Mouse (Mus musculus) granulocyte monocyte progenitor cell, adult 5-6 weeks (primary cell): Measurements from ENCODE around the gene Cxcl14. TPM values are rescaled to one million over a fixed set of nuclear protein-coding genes. Genes with fewer than 3 reads are reported as not detected.
A peak's percentile ranks its signal among the peaks of the same experiment; 100 is the strongest.

Source experiments
- ATAC-seq: replicated peaks from 2 replicates; pipeline ENCODE4 v1.8.0; 2016; ENCODE audit warnings: mild to moderate bottlenecking, moderate TSS enrichment, inconsistent platforms; ENCODE audit not compliant: poor library complexity, severe bottlenecking
- total RNA-seq, 2 experiments: library from RNA; stranded (forward) in 1 of 2; stranded (reverse) in 1 of 2; fragments of 200-712, 200-1000 nt in 1 of 2; fragments of >200 nt in 1 of 2; fragmentation: Nextera tagmentation in 1 of 2; gene quantifications; 2 replicates each; pipeline ENCODE4 v1.2.3; 2014 to 2017

Gene Cxcl14
- total RNA-seq, 2 experiments from 2014 or later, result not detected

DNA sequence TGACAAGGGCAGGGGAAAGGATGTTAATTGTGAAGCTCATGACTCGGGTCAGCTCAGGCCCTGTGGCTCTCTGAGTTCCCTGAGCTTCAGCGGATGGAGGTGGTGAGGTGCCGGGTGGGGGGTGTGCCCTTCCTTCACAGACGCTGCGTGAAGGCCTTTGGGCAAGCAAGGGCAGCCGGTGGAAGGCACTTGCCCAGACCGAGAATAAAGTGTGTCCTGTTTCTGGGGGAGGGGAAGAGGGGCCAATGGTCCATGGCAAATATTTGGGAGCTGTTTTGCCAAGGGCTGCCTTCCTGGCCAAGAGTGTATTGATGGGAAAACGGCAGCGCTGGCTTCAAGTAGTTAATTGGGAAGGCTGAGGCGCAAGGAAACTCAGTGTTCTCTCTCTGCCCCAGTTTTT is 1.4 kb downstream of the Cxcl14 start:
- ATAC-seq, result no peak

- no peak for ATAC-seq
Observed at GRCm38 (mm10) chr13:56289998-56290397, 6.4 kb downstream of the Cxcl14 start.

- ATAC-seq, result no peak
Observed at GRCm38 (mm10) chr13:56289261-56289660, 7.1 kb downstream of the Cxcl14 start.

- no peak for ATAC-seq
Observed at GRCm38 (mm10) chr13:56288601-56289000, 7.8 kb downstream of the Cxcl14 start.

DNA sequence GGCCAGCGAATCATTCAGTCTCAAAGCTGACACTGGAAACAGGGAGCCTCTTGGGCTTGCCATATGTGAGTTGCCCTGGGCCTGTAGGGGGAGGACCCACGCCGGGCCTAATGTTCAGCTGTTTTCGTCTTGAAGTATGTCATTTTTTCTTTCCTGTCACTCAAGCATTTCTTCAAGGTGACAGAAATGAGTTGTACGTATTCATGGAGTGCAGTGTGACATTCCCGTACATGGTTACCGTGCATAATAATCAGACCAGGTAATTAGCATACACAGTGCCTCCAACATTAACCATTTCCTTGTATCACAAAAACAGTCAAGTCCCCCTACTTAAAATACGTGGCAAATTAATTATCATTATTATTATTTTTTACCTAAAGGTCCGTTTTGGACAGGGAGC is 9.3 kb downstream of the Cxcl14 start:
- no peak for ATAC-seq

DNA sequence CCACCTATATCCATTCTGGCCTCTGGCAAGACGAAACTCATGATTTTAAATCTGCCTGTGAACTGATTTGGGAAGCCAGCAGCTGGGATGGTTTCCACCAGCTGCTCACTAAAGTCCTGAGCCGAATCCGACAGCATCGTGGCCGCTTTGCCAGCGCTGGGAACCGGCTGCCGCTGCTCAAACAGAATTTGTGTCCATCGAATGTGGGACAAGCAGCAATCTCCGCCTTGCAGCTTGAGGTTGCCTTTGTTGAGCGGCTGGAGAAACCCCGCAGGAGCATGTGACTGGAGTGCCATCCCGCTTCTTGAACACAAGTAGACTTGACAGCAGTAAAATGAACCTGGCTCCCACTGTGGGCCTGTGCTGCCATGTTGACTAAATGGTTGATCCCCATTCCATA is 13.0 kb downstream of the Cxcl14 start:
- ATAC-seq, result no peak

DNA sequence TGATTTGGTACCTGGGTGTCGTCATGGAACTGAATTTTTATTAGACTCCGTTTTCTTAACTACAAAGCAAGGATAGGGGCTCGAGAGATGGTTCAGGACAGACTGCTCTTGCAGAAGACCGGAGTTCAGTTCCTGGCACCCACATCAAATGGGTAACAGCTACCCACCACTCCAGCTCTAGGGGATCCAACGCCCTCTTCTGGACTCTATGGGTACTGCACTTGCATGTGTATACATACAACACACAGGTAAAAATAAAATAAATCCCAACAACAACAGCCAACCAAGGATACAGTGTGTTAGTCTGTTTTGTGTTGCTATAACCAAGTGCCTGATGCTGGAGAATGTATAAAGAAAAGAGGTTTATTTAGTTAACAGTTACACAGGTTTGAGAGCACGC is 16.0 kb downstream of the Cxcl14 start:
- no peak for ATAC-seq

DNA sequence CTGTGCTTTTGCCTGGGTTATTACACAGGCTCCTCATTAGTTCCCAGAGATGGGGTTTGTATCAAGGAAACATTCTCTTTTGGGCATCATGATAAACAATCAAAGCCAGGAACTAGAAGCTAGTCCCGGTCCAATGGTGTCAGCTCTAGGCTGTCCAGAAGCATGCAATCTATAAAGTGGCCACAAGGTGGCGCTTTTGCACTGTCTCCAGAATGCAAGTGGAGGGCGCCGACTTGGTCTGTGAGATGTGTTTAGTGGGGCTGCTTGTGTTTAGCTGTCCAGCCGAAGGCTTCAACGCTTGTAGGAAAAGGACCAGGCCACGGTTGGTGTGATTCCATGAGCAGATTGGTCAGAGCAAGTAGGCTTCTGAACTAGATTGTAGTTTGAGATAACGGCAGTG is 16.9 kb downstream of the Cxcl14 start:
- peak; percentile 74 for ATAC-seq

- ATAC-seq, result no peak
Observed at GRCm38 (mm10) chr13:56275171-56275570, 21.2 kb downstream of the Cxcl14 start.

DNA sequence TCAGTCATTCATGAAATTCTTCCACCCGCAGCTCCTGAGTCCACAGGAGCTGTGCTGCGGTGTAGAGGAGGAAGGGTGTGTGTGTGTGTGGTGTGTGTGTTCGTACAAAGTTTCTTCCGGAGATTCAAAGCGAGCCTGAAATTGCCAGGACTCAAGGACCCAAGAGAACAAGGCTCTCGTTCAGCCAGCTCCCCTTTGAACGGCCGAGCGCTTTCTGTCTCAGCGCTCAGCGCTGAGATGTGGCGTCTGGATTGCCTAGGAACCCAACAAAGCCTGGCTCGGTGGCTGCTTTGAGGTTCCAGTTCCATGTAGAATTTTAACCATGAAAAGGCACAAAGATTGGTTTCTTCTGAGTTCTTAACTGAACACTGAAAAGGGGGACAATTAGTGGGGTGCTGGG is 26.2 kb downstream of the Cxcl14 start:
- ATAC-seq, result no peak

GRCm38 (mm10) chr13:56267396-56267795 is 29.0 kb downstream of the Cxcl14 start:
- ATAC-seq, result no peak

- peak; percentile 59 for ATAC-seq
Observed at GRCm38 (mm10) chr13:56266435-56266834, 29.9 kb downstream of the Cxcl14 start.

DNA sequence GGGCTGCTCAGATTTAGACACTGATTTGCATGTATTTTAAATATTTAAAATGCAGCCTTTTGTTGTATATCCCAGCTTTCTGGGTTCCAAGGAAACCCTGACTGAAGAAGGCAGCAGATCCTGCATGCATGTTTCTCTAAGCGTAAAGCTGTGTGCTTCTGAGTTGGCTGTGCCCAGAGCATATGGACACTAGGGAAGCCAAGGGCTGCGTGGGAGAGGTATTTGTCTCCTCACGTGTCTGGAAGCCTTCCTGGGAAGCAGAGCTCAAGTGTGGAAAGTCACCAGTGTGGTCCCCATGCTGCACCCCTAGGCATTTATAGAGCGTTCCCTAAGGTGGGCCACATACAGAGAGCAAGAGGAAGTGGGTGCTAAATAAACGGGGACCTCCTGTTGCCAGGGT is 30.7 kb downstream of the Cxcl14 start:
- no peak for ATAC-seq

- ATAC-seq, result no peak
Observed at GRCm38 (mm10) chr13:56262269-56262668, 34.1 kb downstream of the Cxcl14 start.

DNA sequence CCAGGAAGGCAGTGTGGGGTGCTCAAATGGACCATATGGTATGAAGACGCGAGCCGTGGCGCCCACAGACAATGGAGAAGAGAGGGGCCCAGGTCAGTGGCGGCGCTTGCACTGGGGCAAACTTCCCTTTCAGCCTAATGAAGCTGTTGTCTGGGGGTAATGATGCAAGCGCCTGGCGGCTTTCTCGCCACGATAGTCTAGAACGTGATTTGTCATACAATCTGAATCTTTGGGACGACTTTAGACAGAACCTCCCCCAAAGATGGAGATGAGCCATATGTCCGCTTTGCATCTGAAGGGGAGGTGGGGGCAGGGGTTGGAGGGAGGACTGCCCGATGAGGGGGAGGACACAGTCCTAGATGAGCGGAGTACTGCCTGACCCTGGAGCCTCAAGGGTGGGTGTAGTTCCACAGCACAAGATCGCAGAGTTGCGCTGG is 36.0 kb downstream of the Cxcl14 start:
- ATAC-seq, result peak; percentile 51

GRCm38 (mm10) chr13:56259926-56260250 is 36.5 kb downstream of the Cxcl14 start:
- ATAC-seq, result no peak

- ATAC-seq, result no peak
Observed at GRCm38 (mm10) chr13:56259021-56259925, 37.1 kb downstream of the Cxcl14 start.

- no peak for ATAC-seq
Observed at GRCm38 (mm10) chr13:56258196-56259020, 37.9 kb downstream of the Cxcl14 start.

DNA sequence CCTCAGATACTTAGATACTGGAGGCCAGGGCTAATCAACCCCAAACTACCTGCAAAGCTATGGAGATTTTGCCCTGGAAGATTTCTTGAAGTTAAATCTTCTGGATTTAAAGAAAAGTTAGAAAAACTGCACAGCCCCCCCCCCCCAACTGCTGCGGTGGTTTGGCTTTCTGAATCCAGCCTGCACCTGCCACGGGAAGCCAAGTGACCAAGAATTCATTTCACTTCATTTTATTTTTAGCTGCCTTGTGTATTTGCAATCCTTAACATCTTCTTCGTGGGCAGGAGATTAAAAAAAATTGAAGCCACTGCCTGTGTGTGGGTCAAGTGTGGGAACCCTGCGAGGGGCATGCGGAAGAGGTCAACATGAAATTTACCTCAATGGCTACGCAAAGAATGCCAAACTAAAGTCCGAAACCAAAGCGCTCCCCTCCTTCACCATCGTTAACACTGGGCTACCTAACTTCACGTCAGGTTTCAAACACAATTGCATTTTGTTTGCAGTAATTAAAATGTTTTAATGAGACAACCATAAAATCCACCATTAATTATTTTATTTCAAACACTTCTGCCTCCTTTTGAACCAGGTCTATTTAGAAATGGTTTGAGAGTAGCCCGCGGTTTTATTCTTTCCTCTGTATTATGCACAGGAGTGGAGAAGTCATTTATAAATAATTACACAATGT is 38.7 kb downstream of the Cxcl14 start:
- no peak for ATAC-seq

DNA sequence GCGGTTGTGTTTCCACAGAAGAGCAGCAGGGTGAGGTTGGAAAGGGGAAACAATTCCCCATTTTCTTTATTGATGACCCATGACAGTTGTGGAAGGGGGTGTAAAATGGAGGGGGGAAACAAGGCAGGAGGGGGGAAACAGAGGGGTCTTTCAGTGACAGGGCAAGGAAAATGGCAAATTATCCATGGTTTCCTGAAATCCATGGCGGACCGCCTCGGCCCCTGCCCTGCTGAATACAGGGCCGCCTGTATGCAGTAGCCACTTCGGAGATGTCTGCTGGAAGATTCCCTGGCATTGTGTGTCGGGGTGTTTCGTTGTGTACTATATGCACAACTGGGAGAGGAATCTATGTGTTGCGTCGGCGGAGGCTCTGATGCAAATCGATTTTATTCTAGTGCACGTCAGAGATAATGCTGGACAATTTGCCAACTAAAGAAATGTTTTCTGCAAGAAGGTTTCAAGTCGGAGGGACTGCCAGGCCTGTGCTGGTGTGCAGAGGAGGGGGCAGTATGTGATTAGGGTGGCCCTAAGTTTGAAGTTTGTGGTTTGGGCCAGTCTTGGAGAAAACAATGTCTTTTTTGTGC is 39.5 kb downstream of the Cxcl14 start:
- ATAC-seq, result no peak

DNA sequence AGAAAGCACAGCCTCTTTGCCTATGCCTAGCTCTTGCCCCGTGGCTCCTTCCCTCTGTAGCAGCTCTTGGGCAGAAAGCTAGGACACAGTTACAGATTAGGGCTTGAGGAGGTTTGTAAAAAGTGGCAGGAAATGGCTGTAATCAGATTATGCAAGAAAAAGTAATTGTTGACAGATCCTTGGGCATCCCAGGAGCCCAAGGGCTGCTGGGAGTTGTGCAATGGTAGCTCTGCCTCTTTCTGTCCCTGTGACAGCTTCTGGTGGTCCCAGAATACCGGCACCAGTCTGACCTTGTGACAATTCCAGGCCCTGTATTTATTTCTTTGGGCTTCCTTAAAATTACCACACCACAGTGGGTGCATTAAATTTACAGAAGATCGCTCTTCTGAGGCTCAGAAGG is 43.0 kb downstream of the Cxcl14 start:
- peak; percentile 60 for ATAC-seq
